Mouse (Mus musculus): ENCODE results near the gene Mylk2. TPM values are rescaled to one million over a fixed set of nuclear protein-coding genes. Genes with fewer than 3 reads are reported as not detected.

Mylk2 gene
- polyA plus RNA-seq, 1 experiment from 2014 or later: not detected

DNA sequence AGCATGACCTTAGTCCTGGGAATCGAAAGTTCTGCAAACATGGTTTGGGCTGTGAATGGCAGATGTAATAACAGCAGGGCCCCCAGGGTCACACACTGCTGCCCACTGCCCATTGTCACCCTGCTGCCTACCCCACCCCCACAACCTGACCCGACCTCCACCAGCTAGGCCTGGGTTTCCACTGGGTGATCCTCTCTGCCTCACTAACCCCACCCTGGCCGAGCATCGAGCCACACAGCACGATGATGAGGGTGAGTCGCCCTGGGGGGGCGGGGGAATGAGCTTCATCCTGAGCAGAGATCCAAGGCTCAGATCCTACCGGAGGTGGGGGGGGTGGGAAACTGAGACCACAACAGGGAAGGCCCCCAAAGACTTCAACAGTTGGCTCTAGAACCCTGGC lies 13.0 kb downstream of the Mylk2 start:
- no peaks in the 10 kb centered on the region for H3K9me3 ChIP-seq (ENCODE audit: low read depth, low read length)
- no peak for DNase-seq
- H3K4me3 ChIP-seq (ENCODE audit: low read depth, low read length): no peak overlapping the region
- H3K36me3 ChIP-seq (ENCODE audit: insufficient read depth): no peaks in the 10 kb centered on the region
- no peak for TF ChIP-seq CTCF (IDR thresholded peaks at IDR 0.05; ENCODE audit: low read depth)
- 54% methylated on average over 8 of the region's 8 CpGs for WGBS
- H3K4me1 ChIP-seq (ENCODE audit: insufficient read depth): peaks cover 14% of the 10 kb centered on the region; the same call in 1 of the 2 replicates
- no peak overlapping the region for H3K9ac ChIP-seq
- H3K27me3 ChIP-seq (ENCODE audit: insufficient read depth, low read length): no peaks in the 10 kb centered on the region
- ATAC-seq (ENCODE audit: insufficient read depth): no peak
- no peak overlapping the region for H3K27ac ChIP-seq (ENCODE audit: low read depth)
- H3K4me2 ChIP-seq: no peak overlapping the region

DNA sequence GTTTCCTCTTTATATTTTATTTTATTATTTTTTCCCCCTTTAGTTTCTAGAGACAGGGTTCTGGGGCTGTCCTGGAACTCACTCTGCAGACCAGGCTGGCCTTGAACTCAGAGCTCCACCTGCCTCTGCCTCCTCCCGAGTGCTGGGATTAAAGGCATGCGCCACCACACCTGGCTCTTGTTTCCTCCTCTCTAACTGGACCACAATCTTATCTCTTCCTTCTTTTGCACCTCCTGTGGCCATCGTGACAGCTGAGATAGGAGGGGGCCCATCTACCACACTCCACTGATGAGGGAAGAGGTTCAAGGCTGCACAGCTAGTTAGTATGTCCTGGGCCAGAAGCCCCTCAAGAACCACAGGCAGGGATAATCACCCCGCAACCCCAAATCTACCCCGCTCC lies 13.4 kb downstream of the Mylk2 start:
- Histone ChIP-seq H3K27me3 (ENCODE audit: insufficient read depth, low read length) (no peaks in the 10 kb centered on the region), H3K4me3 (ENCODE audit: low read depth, low read length) (no peak overlapping the region), H3K4me1 (ENCODE audit: insufficient read depth) (peaks cover 14% of the 10 kb centered on the region; the same call in 1 of the 2 replicates), H3K4me2 (no peak overlapping the region), H3K9ac (no peak overlapping the region), H3K36me3 (ENCODE audit: insufficient read depth) (no peaks in the 10 kb centered on the region), H3K27ac (ENCODE audit: low read depth) (no peak overlapping the region), H3K9me3 (ENCODE audit: low read depth, low read length) (no peaks in the 10 kb centered on the region)
- no peak for ATAC-seq (ENCODE audit: insufficient read depth)
- 75% methylated on average over 5 of the region's 5 CpGs for WGBS
- no peak for TF ChIP-seq CTCF (IDR thresholded peaks at IDR 0.05; ENCODE audit: low read depth)
- DNase-seq: no peak

DNA sequence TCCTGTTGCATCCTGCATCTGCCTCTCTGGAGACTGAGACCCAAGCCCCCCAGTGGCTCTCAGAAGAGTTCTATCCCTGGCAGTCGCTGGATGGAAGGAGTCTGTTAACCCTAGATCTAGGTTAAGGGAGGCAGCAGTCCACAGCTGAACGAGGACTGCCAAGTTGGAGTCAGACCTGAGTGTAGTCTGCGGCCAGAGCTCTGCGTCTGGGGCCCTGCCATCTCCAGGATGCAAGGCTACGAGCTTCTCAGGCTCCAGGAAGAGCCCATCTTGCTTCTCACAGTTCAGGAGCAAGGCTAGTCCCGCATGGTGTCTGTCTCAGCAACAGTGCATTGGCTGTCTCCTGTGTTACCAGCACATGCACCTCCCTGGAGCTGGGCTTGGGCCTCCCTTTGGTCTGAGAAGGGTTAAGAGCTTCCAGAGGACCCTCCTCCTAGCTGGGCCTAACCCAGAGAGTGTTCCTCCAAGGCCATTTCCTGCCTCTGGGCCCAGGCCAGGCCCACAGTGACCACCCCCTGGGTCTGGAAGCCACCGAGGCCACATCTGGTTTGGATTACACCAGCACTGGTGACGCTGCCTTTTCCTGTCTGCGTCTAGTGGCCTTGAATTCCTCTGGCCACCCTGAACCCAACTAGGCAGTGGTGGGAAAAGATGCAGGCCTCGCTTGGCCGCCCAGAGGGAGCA lies 14.2 kb downstream of the Mylk2 start:
- H3K9ac ChIP-seq: peak overlapping the region; percentile 9; the same call in 1 of the 2 replicates
- no peaks in the 10 kb centered on the region for H3K9me3 ChIP-seq (ENCODE audit: low read depth, low read length)
- no peak overlapping the region for H3K4me2 ChIP-seq
- no peak for TF ChIP-seq CTCF (IDR thresholded peaks at IDR 0.05; ENCODE audit: low read depth)
- ATAC-seq (ENCODE audit: insufficient read depth): peak; percentile 88
- H3K27ac ChIP-seq (ENCODE audit: low read depth): peak overlapping the region; percentile 80
- peaks cover 14% of the 10 kb centered on the region; the same call in 1 of the 2 replicates for H3K4me1 ChIP-seq (ENCODE audit: insufficient read depth)
- 37% methylated on average over 11 of the region's 11 CpGs for WGBS
- H3K27me3 ChIP-seq (ENCODE audit: insufficient read depth, low read length): no peaks in the 10 kb centered on the region
- no peak overlapping the region for H3K4me3 ChIP-seq (ENCODE audit: low read depth, low read length)
- no peaks in the 10 kb centered on the region for H3K36me3 ChIP-seq (ENCODE audit: insufficient read depth)
- peak; percentile 87 for DNase-seq

DNA sequence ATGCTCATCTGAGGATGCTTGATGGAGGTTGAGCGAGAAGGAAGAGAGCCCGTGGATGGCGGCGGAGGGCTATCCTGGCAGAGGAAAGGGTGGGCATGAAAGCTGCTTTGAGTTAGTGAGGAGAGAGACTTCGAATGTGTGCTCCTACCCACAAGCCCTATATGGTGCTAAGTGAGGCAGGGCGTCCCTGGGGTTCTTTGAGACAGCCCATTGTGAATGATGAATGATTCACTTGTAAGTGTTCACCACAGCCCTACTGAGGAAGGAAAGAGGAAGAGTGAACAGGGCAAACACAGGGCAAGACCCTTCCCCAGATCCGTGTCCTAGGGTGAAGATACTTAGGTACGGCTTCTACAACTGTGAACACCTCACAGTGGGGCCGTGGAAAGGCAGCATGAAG lies 15.7 kb downstream of the Mylk2 start:
- Histone ChIP-seq H3K27ac (ENCODE audit: low read depth) (peak overlapping the region; percentile 33; the same call in 1 of the 2 replicates), H3K27me3 (ENCODE audit: insufficient read depth, low read length) (no peaks in the 10 kb centered on the region), H3K4me1 (ENCODE audit: insufficient read depth) (peaks cover 14% of the 10 kb centered on the region; the same call in 1 of the 2 replicates), H3K9me3 (ENCODE audit: low read depth, low read length) (no peaks in the 10 kb centered on the region), H3K4me2 (no peak overlapping the region), H3K4me3 (ENCODE audit: low read depth, low read length) (no peak overlapping the region), H3K36me3 (ENCODE audit: insufficient read depth) (no peaks in the 10 kb centered on the region), H3K9ac (no peak overlapping the region)
- DNase-seq (no peak), ATAC-seq (ENCODE audit: insufficient read depth) (no peak)
- TF ChIP-seq CTCF (IDR thresholded peaks at IDR 0.05; ENCODE audit: low read depth): no peak
- 73% methylated on average over 9 of the region's 9 CpGs for WGBS

DNA sequence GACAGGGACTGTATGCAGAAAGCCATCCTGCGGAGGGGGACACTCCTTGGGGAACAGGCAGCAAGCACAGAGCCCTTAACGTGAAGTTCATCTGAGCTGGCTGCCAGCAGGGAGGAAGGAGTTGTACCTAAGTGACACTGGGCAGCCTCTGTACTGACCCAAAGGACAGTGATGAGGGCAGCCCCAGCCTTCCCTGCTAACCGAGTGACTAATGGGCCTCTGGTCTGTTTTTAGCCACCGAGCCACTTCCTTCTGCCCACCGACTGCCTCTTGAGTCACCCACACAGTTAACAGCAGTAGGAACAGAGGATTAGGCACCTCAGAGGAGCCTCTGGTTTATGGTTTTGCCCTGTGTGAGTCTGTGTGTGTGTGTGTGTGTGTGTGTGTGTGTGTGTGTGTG lies 16.2 kb downstream of the Mylk2 start:
- Histone ChIP-seq H3K4me3 (ENCODE audit: low read depth, low read length) (no peak overlapping the region), H3K9me3 (ENCODE audit: low read depth, low read length) (no peaks in the 10 kb centered on the region), H3K27me3 (ENCODE audit: insufficient read depth, low read length) (no peaks in the 10 kb centered on the region), H3K36me3 (ENCODE audit: insufficient read depth) (no peaks in the 10 kb centered on the region), H3K27ac (ENCODE audit: low read depth) (peak overlapping the region; percentile 70; the same call in 1 of the 2 replicates), H3K4me1 (ENCODE audit: insufficient read depth) (peaks cover 14% of the 10 kb centered on the region; the same call in 1 of the 2 replicates), H3K4me2 (no peak overlapping the region), H3K9ac (no peak overlapping the region)
- no peak for DNase-seq
- no peak for TF ChIP-seq CTCF (IDR thresholded peaks at IDR 0.05; ENCODE audit: low read depth)
- no peak for ATAC-seq (ENCODE audit: insufficient read depth)
- WGBS: 57% methylated on average over 5 of the region's 5 CpGs

DNA sequence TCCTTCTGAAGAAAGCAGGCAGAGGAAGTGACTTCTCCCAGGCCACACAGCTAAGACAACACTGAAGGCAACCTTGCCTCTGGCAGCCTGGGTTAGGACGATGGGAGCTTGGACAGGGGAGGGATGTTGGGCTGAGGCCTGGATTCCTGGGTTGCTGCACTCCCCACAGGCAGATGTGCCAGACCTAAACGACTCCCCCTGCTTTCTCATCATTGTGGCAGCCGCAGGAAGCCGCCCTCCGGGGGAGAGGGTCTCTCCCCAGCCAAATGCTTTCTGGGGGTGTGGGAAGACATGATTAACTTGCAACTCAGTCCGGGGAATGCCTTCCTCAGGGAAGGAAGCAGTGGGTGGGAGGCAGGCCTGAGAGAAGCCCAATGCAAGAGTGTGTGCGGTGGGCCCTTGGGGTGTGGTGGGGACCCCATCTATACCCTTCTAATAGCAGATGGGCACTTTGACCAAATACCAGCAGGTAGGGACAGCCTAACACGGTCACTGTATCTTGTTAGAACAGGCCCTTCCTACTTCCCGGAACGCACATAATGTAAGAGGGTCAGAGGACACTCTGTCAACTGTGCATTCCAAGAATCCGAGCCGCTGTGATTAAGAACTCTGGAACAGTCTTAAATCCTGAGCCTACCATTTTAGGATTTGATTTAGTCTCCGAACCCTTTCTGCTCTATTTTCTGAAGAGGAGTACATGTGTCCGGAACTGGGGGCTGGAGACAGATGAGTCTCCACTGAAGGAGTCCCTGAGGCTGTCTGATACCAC lies 17.3 kb downstream of the Mylk2 start:
- ATAC-seq (ENCODE audit: insufficient read depth) (no peak), DNase-seq (peak; percentile 43)
- Histone ChIP-seq H3K27me3 (ENCODE audit: insufficient read depth, low read length) (no peaks in the 10 kb centered on the region), H3K4me2 (no peak overlapping the region), H3K9me3 (ENCODE audit: low read depth, low read length) (no peaks in the 10 kb centered on the region), H3K27ac (ENCODE audit: low read depth) (peak overlapping the region; percentile 70; the same call in 1 of the 2 replicates), H3K4me3 (ENCODE audit: low read depth, low read length) (no peak overlapping the region), H3K9ac (no peak overlapping the region), H3K36me3 (ENCODE audit: insufficient read depth) (no peaks in the 10 kb centered on the region), H3K4me1 (ENCODE audit: insufficient read depth) (peaks cover 14% of the 10 kb centered on the region; the same call in 1 of the 2 replicates)
- no peak for TF ChIP-seq CTCF (IDR thresholded peaks at IDR 0.05; ENCODE audit: low read depth)
- 38% methylated on average over 14 of the region's 14 CpGs for WGBS

DNA sequence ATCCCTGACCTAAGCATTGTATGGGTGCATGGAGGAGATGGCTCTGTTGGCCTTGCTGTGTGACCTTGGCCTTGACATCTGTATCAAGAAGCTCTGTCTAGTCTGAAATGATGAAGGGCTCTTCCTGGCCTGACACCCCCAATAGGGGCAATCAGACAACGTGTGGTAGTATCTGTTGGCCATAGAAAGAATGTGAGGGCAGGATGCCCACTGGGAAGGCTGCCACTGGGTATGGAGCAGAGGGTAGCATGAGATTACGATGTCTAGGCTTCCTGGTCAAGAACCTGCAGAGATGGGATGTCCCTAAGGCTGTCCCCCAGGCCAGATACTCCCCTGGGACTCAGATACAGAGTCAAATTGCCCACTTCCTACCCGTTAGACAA lies 17.8 kb downstream of the Mylk2 start:
- no peak overlapping the region for H3K9ac ChIP-seq
- no peak overlapping the region for H3K4me3 ChIP-seq (ENCODE audit: low read depth, low read length)
- H3K4me1 ChIP-seq (ENCODE audit: insufficient read depth): peaks cover 14% of the 10 kb centered on the region; the same call in 1 of the 2 replicates
- WGBS: 64% methylated on average over 3 of the region's 3 CpGs
- H3K4me2 ChIP-seq: no peak overlapping the region
- no peaks in the 10 kb centered on the region for H3K36me3 ChIP-seq (ENCODE audit: insufficient read depth)
- no peak for TF ChIP-seq CTCF (IDR thresholded peaks at IDR 0.05; ENCODE audit: low read depth)
- no peaks in the 10 kb centered on the region for H3K9me3 ChIP-seq (ENCODE audit: low read depth, low read length)
- peak overlapping the region; percentile 70; the same call in 1 of the 2 replicates for H3K27ac ChIP-seq (ENCODE audit: low read depth)
- H3K27me3 ChIP-seq (ENCODE audit: insufficient read depth, low read length): no peaks in the 10 kb centered on the region
- DNase-seq (no peak), ATAC-seq (ENCODE audit: insufficient read depth) (no peak)
